Mouse (Mus musculus): Measurements from ENCODE around the gene Nxf3. TPM values are rescaled to one million over a fixed set of nuclear protein-coding genes. Genes with fewer than 3 reads are reported as not detected.
A peak's percentile ranks its signal among the peaks of the same experiment; 100 is the strongest.
"Not testable (repeated sequence)": the region's sequence is repeated elsewhere in the genome, so short reads cannot be mapped to it uniquely, and the experiment has no call there.

Nxf3 gene
- not detected in 2 replicates for polyA plus RNA-seq (2015; fragmentation: Nextera tagmentation; extraction: Ambion mirVana)

DNA sequence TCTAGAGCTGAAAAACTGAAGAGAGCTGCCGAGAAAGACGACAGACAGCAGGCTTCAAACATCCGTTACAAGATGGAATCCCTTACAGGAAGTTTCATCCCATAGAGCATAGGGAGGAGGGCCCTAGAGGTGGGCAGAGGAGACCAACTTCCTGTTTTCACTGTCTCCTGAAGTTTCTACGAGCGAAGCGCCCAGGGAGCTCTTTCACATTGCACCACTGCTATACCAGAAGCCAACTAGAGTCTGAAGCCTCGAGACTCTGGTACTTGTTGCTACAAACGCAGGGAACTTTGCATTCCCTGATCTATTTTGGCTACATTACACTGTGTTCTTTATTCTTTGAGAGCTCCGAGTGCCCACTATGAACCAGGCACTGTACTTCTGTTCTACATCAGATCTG is at the start of gene Nxf3:
Gene Nxf3, minus strand, starts transcription at position 101 of the 400 bp plus-strand sequence.
- no peaks in the 10 kb centered on the region for H3K4me1 ChIP-seq
- no peak within 1 kb of the TSS for H3K4me3 ChIP-seq
- no peak within 1 kb of the TSS for H3K27ac ChIP-seq
- no peak within 1 kb of the TSS for H3K9ac ChIP-seq
- no peaks in the 10 kb centered on the region for H3K9me3 ChIP-seq (replicated peaks)
- 92% methylated on average over 9 of the region's 9 CpGs for WGBS
- H3K4me2 ChIP-seq: no peak within 1 kb of the TSS
- no peaks in the 10 kb centered on the region for H3K36me3 ChIP-seq (ENCODE audit: poor library complexity, severe bottlenecking)
- no peaks in the 10 kb centered on the region for H3K27me3 ChIP-seq
- ATAC-seq: no peak

DNA sequence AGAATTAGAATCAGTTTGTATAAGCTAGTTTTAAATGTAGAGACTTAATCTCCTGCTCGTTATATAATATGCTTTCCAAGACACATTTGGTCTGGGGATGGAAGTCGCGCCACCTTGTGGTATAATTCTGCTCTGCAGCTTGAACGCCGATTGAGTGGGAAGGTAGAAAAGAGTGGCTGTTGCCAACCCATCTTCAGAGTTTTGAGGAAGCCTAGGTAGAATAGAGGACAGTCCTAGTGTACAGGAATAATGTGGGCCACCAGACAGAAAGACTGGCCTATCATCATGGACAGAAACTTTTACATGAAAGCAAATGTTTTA is 42.6 kb upstream of the Nxf3 start:
- ATAC-seq: no peak
- no peak overlapping the region for H3K27ac ChIP-seq
- H3K27me3 ChIP-seq: 0 out of 2 replicates have a peak, but pooled peaks cover 3% of the 10 kb centered on the region
- WGBS: 18% methylated on average over 5 of the region's 5 CpGs
- no peaks in the 10 kb centered on the region for H3K4me1 ChIP-seq
- H3K4me2 ChIP-seq: no peak overlapping the region
- H3K9ac ChIP-seq: no peak overlapping the region
- H3K9me3 ChIP-seq (replicated peaks): no peaks in the 10 kb centered on the region
- H3K4me3 ChIP-seq: no peak overlapping the region
- no peaks in the 10 kb centered on the region for H3K36me3 ChIP-seq (ENCODE audit: poor library complexity, severe bottlenecking)

DNA sequence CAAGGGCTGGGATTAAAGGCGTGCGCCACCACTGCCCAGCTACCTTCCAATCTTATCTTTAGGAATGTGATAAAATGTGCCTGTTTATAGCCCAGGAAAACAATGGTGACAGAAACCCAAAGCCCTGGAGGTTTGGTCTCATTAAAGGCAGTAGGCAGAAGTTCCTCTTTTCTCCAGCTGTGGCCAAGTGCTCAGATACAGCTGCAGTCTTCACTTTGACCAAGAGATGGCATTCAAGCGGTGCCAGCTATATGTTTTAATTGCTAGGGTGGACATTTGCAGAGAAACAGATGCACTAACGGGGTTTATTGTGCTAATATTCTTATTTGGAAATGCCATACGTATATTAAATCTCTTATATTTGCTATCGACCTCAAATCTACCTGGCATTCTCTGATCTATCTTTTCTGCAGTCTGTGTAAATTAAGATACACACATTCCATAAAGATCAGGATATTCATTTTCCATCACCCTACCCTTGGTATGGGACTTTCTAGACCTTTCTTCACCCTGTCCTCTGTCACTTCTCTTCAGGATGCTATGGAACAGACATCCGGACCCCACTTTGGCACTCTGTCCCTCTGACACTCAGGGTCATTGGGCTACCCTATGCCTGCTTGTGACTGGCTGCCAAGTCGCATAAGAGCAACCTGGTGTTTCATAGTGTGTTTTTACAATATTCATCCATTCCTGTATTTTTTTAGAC is 42.1 kb upstream of the Nxf3 start:
- no peaks in the 10 kb centered on the region for H3K9me3 ChIP-seq (replicated peaks)
- no peak overlapping the region for H3K4me2 ChIP-seq
- no peaks in the 10 kb centered on the region for H3K36me3 ChIP-seq (ENCODE audit: poor library complexity, severe bottlenecking)
- H3K4me3 ChIP-seq: no peak overlapping the region
- ATAC-seq: no peak
- H3K4me1 ChIP-seq: no peaks in the 10 kb centered on the region
- 0 out of 2 replicates have a peak, but pooled peaks cover 3% of the 10 kb centered on the region for H3K27me3 ChIP-seq
- 62% methylated on average over 8 of the region's 8 CpGs for WGBS
- no peak overlapping the region for H3K9ac ChIP-seq
- no peak overlapping the region for H3K27ac ChIP-seq

DNA sequence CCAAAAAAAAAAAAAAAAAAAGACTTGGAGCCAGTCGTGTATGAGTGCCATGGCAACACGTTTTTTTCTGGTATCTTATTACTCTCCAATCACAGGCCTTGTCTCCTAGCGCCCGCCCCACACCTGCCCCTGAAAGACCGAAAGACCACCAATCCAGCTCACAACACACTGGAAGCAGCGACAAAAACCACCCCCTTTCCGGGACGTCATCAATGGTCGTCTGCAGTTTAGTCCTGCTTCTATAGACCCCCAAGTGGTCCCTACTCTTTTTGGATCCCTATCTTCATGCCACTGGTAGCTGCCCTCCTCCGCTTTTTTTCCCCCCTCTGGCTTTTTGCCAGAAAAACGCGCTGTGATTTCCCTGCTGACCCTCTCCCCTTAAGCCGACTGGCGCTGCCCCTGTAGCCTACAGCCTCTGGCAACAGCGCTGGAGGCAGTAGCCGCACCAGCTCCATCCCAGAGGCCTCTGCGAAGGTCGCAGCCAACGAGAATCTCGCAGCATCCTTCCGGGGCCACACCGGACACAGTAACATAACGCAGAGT is 30.4 kb upstream of the Nxf3 start:
- WGBS: 15% methylated on average over 23 of the region's 23 CpGs
- peak overlapping the region; percentile 42 for H3K4me3 ChIP-seq
- peak overlapping the region; percentile 58 for H3K4me2 ChIP-seq
- H3K27me3 ChIP-seq: peaks cover 17% of the 10 kb centered on the region; the same call in 1 of the 2 replicates
- peak overlapping the region; percentile 56 for H3K9ac ChIP-seq
- peak; percentile 100 for ATAC-seq
- H3K9me3 ChIP-seq (replicated peaks): no peaks in the 10 kb centered on the region
- H3K27ac ChIP-seq: peak overlapping the region; percentile 78
- H3K4me1 ChIP-seq: no peaks in the 10 kb centered on the region
- H3K36me3 ChIP-seq (ENCODE audit: poor library complexity, severe bottlenecking): no peaks in the 10 kb centered on the region

DNA sequence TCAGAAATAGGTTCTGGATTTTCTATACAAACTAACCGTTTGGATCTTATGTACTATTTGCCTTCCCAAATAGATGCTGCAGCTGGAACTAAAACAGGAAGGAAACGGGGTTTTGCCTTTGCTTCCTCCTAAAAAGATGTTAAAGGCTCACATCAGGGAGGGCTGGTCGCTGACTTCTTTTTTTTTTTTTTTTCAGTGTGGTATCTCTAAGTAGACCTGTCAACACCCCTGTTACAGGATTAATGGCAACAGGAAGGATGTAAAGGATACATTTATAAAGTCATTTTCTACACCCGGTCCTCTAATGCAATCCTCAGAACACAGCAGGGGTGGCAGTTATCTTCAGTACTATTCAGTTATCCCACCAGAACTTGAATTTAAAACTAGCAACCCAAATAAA is 30.0 kb upstream of the Nxf3 start:
- H3K4me3 ChIP-seq: peak overlapping the region; percentile 42
- 36% methylated on average over 4 of the region's 4 CpGs for WGBS
- H3K9me3 ChIP-seq (replicated peaks): no peaks in the 10 kb centered on the region
- peaks cover 17% of the 10 kb centered on the region; the same call in 1 of the 2 replicates for H3K27me3 ChIP-seq
- H3K9ac ChIP-seq: no peak overlapping the region
- peak overlapping the region; percentile 58 for H3K4me2 ChIP-seq
- H3K27ac ChIP-seq: no peak overlapping the region
- no peaks in the 10 kb centered on the region for H3K36me3 ChIP-seq (ENCODE audit: poor library complexity, severe bottlenecking)
- ATAC-seq: peak; percentile 3; the same call in 1 of the 2 replicates
- no peaks in the 10 kb centered on the region for H3K4me1 ChIP-seq

DNA sequence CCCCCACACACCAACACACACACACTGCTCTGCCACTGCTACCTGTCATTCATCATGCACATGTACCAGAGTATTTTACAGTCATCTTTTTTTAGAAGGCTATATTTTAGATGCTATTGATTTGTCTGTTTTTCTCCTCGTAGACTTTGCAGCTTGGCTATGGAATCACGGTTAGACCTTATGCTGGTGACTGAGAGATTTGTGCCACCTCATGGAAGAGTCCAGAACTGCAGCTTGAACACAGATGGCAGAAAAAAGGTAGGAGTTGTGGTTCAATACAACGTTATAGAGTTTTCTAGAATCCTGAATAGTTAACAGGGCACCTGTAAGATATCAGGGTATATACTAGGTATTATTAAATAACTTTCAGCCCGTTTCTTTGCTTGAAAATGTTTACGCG is 22.9 kb upstream of the Nxf3 start:
- no peaks in the 10 kb centered on the region for H3K36me3 ChIP-seq (ENCODE audit: poor library complexity, severe bottlenecking)
- H3K27ac ChIP-seq: no peak overlapping the region
- H3K4me1 ChIP-seq: peaks cover 4% of the 10 kb centered on the region; the same call in 1 of the 2 replicates
- ATAC-seq: peak; percentile 57
- 41% methylated on average over 6 of the region's 6 CpGs for WGBS
- no peak overlapping the region for H3K9ac ChIP-seq
- no peak overlapping the region for H3K4me3 ChIP-seq
- no peak overlapping the region for H3K4me2 ChIP-seq
- no peaks in the 10 kb centered on the region for H3K9me3 ChIP-seq (replicated peaks)
- peaks cover 14% of the 10 kb centered on the region; the same call in 1 of the 2 replicates for H3K27me3 ChIP-seq

DNA sequence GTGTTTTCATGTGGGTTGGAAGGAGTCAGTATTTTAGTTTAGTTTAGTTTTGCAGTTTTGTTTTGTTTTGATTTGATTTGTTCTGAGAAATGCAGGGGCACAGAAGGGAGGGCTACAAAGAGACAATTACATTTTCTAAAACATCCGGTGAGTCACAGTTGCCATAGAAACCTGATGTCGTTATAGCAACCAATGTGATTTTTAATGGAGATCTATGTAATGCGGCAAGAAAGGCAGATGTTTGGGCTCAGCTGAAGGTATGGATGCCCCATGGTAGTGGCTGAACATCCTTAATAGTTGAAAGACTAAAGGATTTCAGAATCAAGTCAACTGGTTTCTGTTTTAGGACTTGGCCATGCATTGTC is 19.7 kb upstream of the Nxf3 start:
- peaks cover 3% of the 10 kb centered on the region; the same call in 1 of the 2 replicates for H3K27me3 ChIP-seq
- H3K4me1 ChIP-seq: peaks cover 4% of the 10 kb centered on the region; the same call in 1 of the 2 replicates
- ATAC-seq: peak; percentile 62; the same call in 1 of the 2 replicates
- H3K4me2 ChIP-seq: peak overlapping the region; percentile 14; the same call in 1 of the 2 replicates
- 30% methylated on average over 3 of the region's 3 CpGs for WGBS
- H3K27ac ChIP-seq: no peak overlapping the region; the same call in 1 of the 2 replicates
- H3K9ac ChIP-seq: no peak overlapping the region
- no peaks in the 10 kb centered on the region for H3K9me3 ChIP-seq (replicated peaks)
- H3K36me3 ChIP-seq (ENCODE audit: poor library complexity, severe bottlenecking): no peaks in the 10 kb centered on the region
- no peak overlapping the region for H3K4me3 ChIP-seq

DNA sequence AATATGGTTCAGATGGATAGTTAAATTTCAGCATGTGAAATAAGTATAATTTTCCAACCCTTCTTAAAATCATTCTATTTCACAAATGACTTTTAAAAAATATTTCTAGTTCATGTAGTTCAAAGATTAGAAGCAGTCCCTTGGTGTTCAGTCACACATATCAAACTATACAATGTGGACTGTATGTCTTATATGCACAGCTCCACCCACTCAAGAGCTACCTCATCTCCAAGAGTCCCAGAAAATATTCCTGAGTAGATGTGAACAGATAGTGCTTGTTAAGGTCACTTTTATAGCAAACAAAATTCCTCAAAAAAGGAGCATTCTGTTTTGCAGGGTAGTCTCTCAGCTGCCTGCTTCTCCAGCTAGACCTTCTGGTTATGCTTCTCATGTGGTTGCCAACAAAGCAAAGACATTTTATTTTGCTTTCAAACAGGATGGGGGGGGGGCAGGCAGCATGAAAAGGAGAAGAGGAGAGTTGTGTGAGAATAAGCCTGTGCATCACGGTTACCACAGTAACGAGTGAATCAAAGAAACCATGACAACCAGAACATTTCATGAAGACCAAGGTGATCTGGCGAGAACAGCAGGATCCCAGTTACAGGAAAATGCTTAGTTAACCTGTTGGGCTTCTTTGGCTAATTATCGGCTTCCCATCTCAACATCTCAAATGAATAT is 19.1 kb upstream of the Nxf3 start:
- H3K27ac ChIP-seq: no peak overlapping the region; the same call in 1 of the 2 replicates
- no peaks in the 10 kb centered on the region for H3K9me3 ChIP-seq (replicated peaks)
- peak overlapping the region; percentile 14; the same call in 1 of the 2 replicates for H3K4me2 ChIP-seq
- no peaks in the 10 kb centered on the region for H3K36me3 ChIP-seq (ENCODE audit: poor library complexity, severe bottlenecking)
- peaks cover 4% of the 10 kb centered on the region; the same call in 1 of the 2 replicates for H3K4me1 ChIP-seq
- H3K9ac ChIP-seq: no peak overlapping the region
- ATAC-seq: peak; percentile 70
- 38% methylated on average over 4 of the region's 4 CpGs for WGBS
- no peak overlapping the region for H3K4me3 ChIP-seq
- H3K27me3 ChIP-seq: no peaks in the 10 kb centered on the region; the same call in 1 of the 2 replicates

DNA sequence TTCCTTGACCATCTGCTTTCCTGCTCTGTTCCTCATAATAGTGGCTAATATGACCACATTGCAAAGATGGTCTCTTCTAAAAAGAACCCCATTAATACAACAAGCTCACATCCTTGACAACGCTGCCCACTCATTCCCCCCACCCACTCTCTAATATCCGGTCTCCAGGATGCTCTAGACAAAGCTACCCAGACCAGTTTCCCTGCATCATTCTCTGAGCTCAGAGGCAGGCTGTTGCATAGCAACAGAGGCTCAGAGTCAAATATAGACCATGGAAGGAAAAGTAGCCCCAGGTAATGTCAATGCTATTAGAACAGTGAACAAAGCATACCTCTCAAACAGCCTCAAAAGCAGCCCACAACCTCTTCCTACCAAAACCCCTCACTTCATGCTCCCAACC is 9.4 kb upstream of the Nxf3 start:
- Histone ChIP-seq H3K9me3 (replicated peaks) (no peaks in the 10 kb centered on the region), H3K27ac (no peak overlapping the region), H3K4me2 (no peak overlapping the region), H3K4me3 (no peak overlapping the region), H3K36me3 (ENCODE audit: poor library complexity, severe bottlenecking) (no peaks in the 10 kb centered on the region), H3K4me1 (no peaks in the 10 kb centered on the region), H3K9ac (no peak overlapping the region), H3K27me3 (0 out of 2 replicates have a peak, but pooled peaks cover 3% of the 10 kb centered on the region)
- 32% methylated on average over 2 of the region's 2 CpGs for WGBS
- peak; percentile 61; the same call in 1 of the 2 replicates for ATAC-seq

DNA sequence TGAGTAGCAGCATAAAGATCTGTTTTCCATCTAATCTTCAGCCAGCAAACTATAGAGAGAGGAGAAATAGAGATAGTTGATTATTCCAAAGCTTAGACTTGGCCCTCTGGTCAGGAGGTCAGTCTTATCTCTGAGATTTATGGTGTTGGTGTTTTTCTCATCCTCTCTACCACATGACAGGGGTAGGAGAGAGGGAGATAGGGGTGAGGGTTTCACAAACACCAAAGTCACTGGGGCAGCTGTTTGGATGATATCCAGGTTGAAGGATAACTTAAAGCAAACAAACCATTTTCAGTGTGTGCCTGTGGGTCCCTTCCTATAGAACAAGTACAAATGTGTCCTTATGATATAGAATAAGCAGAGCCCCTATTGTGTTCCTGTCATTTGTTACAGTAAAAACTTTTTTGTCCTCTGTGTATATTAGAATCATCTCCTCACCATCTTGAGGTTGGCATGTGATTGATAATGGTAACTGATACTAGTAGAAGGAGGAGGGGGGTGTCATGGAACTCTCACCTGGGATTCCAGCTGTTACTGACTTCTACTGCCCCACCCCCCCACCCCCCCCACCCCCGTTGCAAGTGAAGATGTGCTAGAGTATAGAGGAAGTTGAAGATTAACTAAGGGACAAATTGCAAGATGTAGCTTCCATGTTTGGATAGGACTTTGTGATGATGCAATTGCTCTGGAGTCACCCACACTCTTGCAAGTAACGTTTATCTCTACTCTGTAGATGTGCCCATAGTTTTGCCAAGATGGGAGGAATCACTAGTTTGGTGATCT is 7.6 kb upstream of the Nxf3 start:
- ATAC-seq: no peak
- H3K4me1 ChIP-seq: no peaks in the 10 kb centered on the region
- 54% methylated on average over 2 of the region's 2 CpGs for WGBS
- H3K4me2 ChIP-seq: no peak overlapping the region
- no peaks in the 10 kb centered on the region for H3K9me3 ChIP-seq (replicated peaks)
- H3K9ac ChIP-seq: no peak overlapping the region
- H3K27ac ChIP-seq: no peak overlapping the region
- no peak overlapping the region for H3K4me3 ChIP-seq
- H3K36me3 ChIP-seq (ENCODE audit: poor library complexity, severe bottlenecking): no peaks in the 10 kb centered on the region
- H3K27me3 ChIP-seq: 0 out of 2 replicates have a peak, but pooled peaks cover 3% of the 10 kb centered on the region

DNA sequence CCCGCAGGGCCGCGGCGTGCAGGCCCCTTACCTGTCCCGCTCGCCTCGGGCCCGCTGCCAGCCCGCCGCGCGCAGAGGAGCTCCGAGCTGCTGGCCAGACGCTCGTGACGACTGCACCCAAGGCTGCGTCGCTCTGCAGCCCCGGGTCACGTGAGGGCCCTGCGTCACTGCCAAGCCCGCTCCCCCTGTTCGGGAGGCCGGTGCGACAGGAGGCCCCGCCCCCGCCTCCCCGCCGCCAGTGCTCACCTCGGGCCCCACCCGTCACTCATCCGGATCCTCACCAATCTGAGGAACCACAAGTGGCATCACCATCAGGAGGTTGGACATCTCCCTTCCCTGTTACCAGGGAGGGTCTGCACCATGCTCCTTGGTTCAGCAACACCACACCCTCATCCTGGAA is 17.0 kb downstream of the Nxf3 start, which contains the start of gene Bex2:
Gene Bex2, minus strand, starts transcription at position 217 of the 400 bp plus-strand sequence.
- Histone ChIP-seq H3K4me2 (peak within 1 kb of the TSS; percentile 56), H3K4me3 (peak within 1 kb of the TSS; percentile 47), H3K27ac (peak within 1 kb of the TSS; percentile 77), H3K9ac (peak within 1 kb of the TSS; percentile 66)
- peak; percentile 97 for ATAC-seq
- H3K27me3 ChIP-seq; H3K36me3 ChIP-seq (ENCODE audit: poor library complexity, severe bottlenecking); H3K4me1 ChIP-seq; H3K9me3 ChIP-seq (replicated peaks): not testable (repeated sequence)
- no CpG with 5 or more reads among the region's 32 CpGs for WGBS

All from forebrain, embryonic 13.5 days (tissue).